Mouse (Mus musculus): Measurements from ENCODE around the gene Gm9970.
"Not testable (repeated sequence)": the region's sequence is repeated elsewhere in the genome, so short reads cannot be mapped to it uniquely, and the experiment has no call there.

The Gm9970 gene

GRCm38 (mm10) chr5:31221304-31221945, 19.6 kb downstream of the Gm9970 start:
- DNase-seq = no peak

GRCm38 (mm10) chr5:31220448-31221303, 20.4 kb downstream of the Gm9970 start, which contains the start of gene Ppm1g:
Gene Ppm1g, minus strand, starts transcription at chr5:31220687.
- DNase-seq = peak; percentile 97

GRCm38 (mm10) chr5:31219911-31220447, 21.1 kb downstream of the Gm9970 start:
- peak; percentile 49 for DNase-seq

GRCm38 (mm10) chr5:31219474-31219873, 21.6 kb downstream of the Gm9970 start:
- no peak for DNase-seq

- no peak for DNase-seq
Observed at GRCm38 (mm10) chr5:31219070-31219469, 22.0 kb downstream of the Gm9970 start.

- DNase-seq = no peak
Observed at GRCm38 (mm10) chr5:31218294-31218693, 22.7 kb downstream of the Gm9970 start.

GRCm38 (mm10) chr5:31216554-31216953, 24.5 kb downstream of the Gm9970 start:
- not testable (repeated sequence) for DNase-seq

- no peak for DNase-seq
Observed at GRCm38 (mm10) chr5:31204421-31204820, 36.6 kb downstream of the Gm9970 start.

- DNase-seq = no peak
Observed at GRCm38 (mm10) chr5:31203866-31204265, 37.2 kb downstream of the Gm9970 start.

- DNase-seq = no peak
Observed at GRCm38 (mm10) chr5:31202933-31203332, 38.1 kb downstream of the Gm9970 start.

- peak; percentile 99 for DNase-seq
Observed at GRCm38 (mm10) chr5:31201742-31202590, 39.1 kb downstream of the Gm9970 start, which contains the start of gene Zfp513. Gene Zfp513, minus strand, starts transcription at chr5:31202303.

- DNase-seq = no peak
Observed at GRCm38 (mm10) chr5:31201042-31201741, 39.8 kb downstream of the Gm9970 start.

GRCm38 (mm10) chr5:31200327-31200768, 40.7 kb downstream of the Gm9970 start:
- no peak for DNase-seq

GRCm38 (mm10) chr5:31199893-31200292, 41.1 kb downstream of the Gm9970 start:
- no peak for DNase-seq

GRCm38 (mm10) chr5:31199321-31199892, 41.6 kb downstream of the Gm9970 start:
- no peak for DNase-seq

- no peak for DNase-seq
Observed at GRCm38 (mm10) chr5:31198616-31199320, 42.3 kb downstream of the Gm9970 start.

GRCm38 (mm10) chr5:31198170-31198569, 42.9 kb downstream of the Gm9970 start:
- no peak for DNase-seq

GRCm38 (mm10) chr5:31197072-31197471, 44.0 kb downstream of the Gm9970 start:
- DNase-seq = no peak

GRCm38 (mm10) chr5:31196207-31196606, 44.8 kb downstream of the Gm9970 start:
- DNase-seq = no peak

GRCm38 (mm10) chr5:31195671-31196070, 45.4 kb downstream of the Gm9970 start:
- no peak for DNase-seq
